Mouse (Mus musculus) liver, adult 2 months (tissue): ENCODE measurements around the gene Aspscr1. TPM values are rescaled to one million over a fixed set of nuclear protein-coding genes. Genes with fewer than 3 reads are reported as not detected.

Experiments used
- DNase-seq: peaks from one replicate; pipeline ENCODE4 v3.0.0-alpha.2; 2011; ENCODE audit warnings: low read depth, low spot score; ENCODE audit errors: extremely low read depth
- H3K27ac ChIP-seq: fragments of 200-500 bp; replicated peaks from 2 replicates; pipeline ENCODE4 v1.5.1; 2012; ENCODE audit warnings: low read depth, mild to moderate bottlenecking, control low read depth, inconsistent platforms, low read length; ENCODE audit not compliant: insufficient read depth
- H3K27me3 ChIP-seq: fragments of 200-500 bp; 2 replicates; pipeline ENCODE4 v1.6.1; 2012; ENCODE audit warnings: mild to moderate bottlenecking, moderate library complexity, low read length, inconsistent platforms; ENCODE audit not compliant: control insufficient read depth, insufficient read depth
- H3K36me3 ChIP-seq: fragments of 200-500 bp; 2 replicates; pipeline ENCODE4 v1.6.1; 2012; ENCODE audit warnings: low read length, inconsistent platforms; ENCODE audit not compliant: control insufficient read depth, insufficient read depth
- H3K4me1 ChIP-seq: fragments of 200-500 bp; 2 replicates; pipeline ENCODE4 v1.6.1; 2011; ENCODE audit warnings: low read length; ENCODE audit not compliant: control insufficient read depth, insufficient read depth
- H3K4me3 ChIP-seq: fragments of 200-500 bp; 2 replicates; pipeline ENCODE4 v1.5.1; 2011; ENCODE audit warnings: low read depth, mild to moderate bottlenecking, control low read depth, low read length, moderate library complexity; ENCODE audit not compliant: insufficient read depth
- H3K79me2 ChIP-seq: fragments of 200-500 bp; 2 replicates; pipeline ENCODE4 v1.6.1; 2012; ENCODE audit warnings: inconsistent platforms, mild to moderate bottlenecking, low read length, moderate library complexity; ENCODE audit not compliant: control insufficient read depth, insufficient read depth
- H3K9ac ChIP-seq: fragments of 200-500 bp; 2 replicates; pipeline ENCODE4 v1.6.1; 2012; ENCODE audit warnings: low read depth, mild to moderate bottlenecking, control low read depth, inconsistent platforms, low read length
- CTCF ChIP-seq: fragments of 200-500 bp; IDR thresholded peaks from 2 replicates; pipeline ENCODE4 v1.5.1; 2011; ENCODE audit warnings: low read depth, low read length, control low read depth
- POLR2A ChIP-seq: fragments of 200-500 bp; IDR thresholded peaks from 2 replicates; pipeline ENCODE4 v1.6.1; 2011; ENCODE audit warnings: low read length, control low read depth; ENCODE audit not compliant: insufficient read depth; ENCODE audit errors: extremely low read depth
- WGBS: fragments of 180-500 bp; shearing (Covaris S2); methylation state at CpG from one replicate; pipeline ENCODE4 v1.1.7; 2018; 5-methylcytosine and 5-hydroxymethylcytosine counted together
- polyA plus RNA-seq: library from polyadenylated mRNA; depleted of rRNA; stranded (reverse); fragments of >200 nt; gene quantifications from 2 replicates; pipeline ENCODE4 v1.2.3, GENCODE M21; 2012
- total RNA-seq: library from RNA; depleted of rRNA; stranded (reverse); fragments of >200 nt; gene quantifications from 2 replicates; pipeline ENCODE4 v1.2.3, GENCODE M21; 2014

Aspscr1 gene
- total and polyA plus RNA-seq, 2 experiments = 49.3 to 142 TPM

DNA sequence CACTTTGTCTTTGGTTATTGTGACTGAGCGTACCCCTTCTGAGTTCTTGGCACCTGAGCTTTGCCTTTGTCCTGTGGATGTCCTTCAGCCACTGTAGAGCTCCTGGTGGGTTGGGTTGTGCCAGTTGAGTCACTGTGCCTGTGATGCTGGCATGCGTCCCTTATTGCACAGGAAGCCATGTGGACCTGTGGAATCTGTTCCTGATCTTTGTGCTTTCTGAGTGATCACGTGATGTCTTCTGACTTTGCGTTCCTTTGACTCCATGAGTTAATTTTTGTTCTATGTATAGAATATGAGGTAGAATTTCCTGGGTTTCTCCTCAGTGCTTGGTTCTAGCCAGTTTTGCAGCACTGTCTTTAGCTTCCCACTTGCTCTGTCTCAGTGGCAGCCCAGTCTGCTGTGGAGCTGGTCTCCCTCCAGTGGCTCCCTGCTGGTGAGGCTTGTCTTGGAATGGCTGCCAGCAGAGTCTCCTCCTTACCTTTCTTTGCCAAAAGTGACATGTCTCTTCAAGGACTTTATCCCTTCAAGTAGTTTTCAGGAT lies 19.8 kb downstream of the Aspscr1 start:
- TF ChIP-seq POLR2A (no peak), CTCF (peak; percentile 28)
- H3K4me1 ChIP-seq = peaks cover 41% of the 10 kb centered on the region
- H3K27ac ChIP-seq = peak overlapping the region; percentile 87
- peaks cover 9% of the 10 kb centered on the region; the same call in 1 of the 2 replicates for H3K36me3 ChIP-seq
- 31% methylated on average over 4 of the region's 4 CpGs for WGBS
- H3K27me3 ChIP-seq = no peaks in the 10 kb centered on the region
- 0 out of 2 replicates have a peak overlapping the region, but pooled peaks have one; percentile 25 for H3K9ac ChIP-seq
- H3K4me3 ChIP-seq = no peak overlapping the region
- peak; percentile 91 for DNase-seq
- H3K79me2 ChIP-seq = peaks cover 25% of the 10 kb centered on the region; the same call in 1 of the 2 replicates

DNA sequence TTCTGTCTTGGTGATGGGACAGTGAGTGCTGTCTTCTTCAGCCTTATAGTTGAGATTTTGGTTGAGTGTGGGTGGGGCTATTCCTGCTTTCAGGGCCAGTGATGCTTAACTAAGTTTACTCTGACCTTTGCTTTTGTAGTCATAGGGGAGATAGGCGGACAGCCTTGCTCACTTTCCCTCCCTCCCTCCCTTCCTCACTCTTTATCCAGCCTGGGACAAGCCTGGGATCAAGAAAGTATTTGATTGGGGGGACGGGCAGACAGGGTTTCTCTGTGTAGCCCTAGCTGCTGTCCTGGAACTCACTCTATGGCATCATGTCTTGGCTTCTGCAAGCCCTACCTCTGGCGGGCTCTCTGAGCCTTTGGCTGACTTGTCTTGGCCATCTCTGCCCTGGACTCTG lies 20.7 kb downstream of the Aspscr1 start:
- H3K27ac ChIP-seq = peak overlapping the region; percentile 68
- H3K4me1 ChIP-seq = peaks cover 38% of the 10 kb centered on the region
- H3K36me3 ChIP-seq = peaks cover 9% of the 10 kb centered on the region; the same call in 1 of the 2 replicates
- DNase-seq = no peak
- no peaks in the 10 kb centered on the region for H3K27me3 ChIP-seq
- H3K79me2 ChIP-seq = peaks cover 16% of the 10 kb centered on the region; the same call in 1 of the 2 replicates
- 64% methylated on average over 3 of the region's 3 CpGs for WGBS
- no peak overlapping the region for H3K9ac ChIP-seq
- no peak overlapping the region for H3K4me3 ChIP-seq
- TF ChIP-seq CTCF (no peak), POLR2A (no peak)

DNA sequence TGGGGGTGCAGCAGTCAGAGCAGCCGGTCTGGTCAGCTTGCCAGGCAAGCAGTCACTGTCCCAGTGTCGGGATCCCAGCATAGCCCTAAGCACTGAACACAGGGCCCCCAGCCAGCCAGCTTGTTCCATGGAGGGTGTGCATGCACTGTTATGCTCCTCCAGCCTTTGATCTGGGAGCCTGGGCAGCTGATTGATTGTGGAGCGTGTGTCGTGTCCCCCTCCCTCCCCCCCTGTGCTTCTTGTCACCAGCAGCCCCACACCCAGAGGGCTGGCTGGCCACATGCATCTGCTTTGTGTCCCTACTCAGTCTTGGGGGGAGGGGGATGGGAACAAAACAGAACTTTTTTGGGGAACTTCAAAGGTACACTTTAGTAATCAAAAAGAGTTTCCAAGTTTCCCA lies 22.4 kb downstream of the Aspscr1 start:
- H3K36me3 ChIP-seq = 0 out of 2 replicates have a peak, but pooled peaks cover under 1% of the 10 kb centered on the region
- no peak for DNase-seq
- H3K9ac ChIP-seq = no peak overlapping the region
- WGBS = 18% methylated on average over 4 of the region's 4 CpGs
- H3K4me1 ChIP-seq = peaks cover 38% of the 10 kb centered on the region
- no peak overlapping the region for H3K4me3 ChIP-seq
- no peak for TF ChIP-seq CTCF
- TF ChIP-seq POLR2A = no peak
- H3K79me2 ChIP-seq = peaks cover 10% of the 10 kb centered on the region; the same call in 1 of the 2 replicates
- H3K27me3 ChIP-seq = no peaks in the 10 kb centered on the region
- peak overlapping the region; percentile 68 for H3K27ac ChIP-seq

DNA sequence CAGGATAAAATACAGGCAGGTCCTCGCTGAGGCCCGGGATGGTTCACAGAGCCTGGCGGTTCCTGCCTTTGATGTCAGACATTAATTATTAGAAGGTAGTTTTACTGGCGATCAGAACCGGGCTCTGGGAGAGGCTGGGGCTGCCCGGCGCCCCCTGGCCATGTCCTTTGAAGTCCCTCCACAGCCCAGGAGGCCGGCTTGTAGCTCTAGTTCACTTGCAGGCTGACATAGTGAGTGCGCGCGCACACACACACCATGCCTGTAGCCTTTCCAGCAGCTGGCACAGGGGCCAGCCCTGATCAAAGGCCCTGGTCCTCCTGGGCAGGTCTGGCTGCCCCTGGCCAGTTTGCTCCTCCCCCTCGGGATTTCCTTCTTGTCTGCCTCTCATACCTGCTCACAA lies 22.9 kb downstream of the Aspscr1 start:
- peak overlapping the region; percentile 14; the same call in 1 of the 2 replicates for H3K9ac ChIP-seq
- 43% methylated on average over 12 of the region's 12 CpGs for WGBS

DNA sequence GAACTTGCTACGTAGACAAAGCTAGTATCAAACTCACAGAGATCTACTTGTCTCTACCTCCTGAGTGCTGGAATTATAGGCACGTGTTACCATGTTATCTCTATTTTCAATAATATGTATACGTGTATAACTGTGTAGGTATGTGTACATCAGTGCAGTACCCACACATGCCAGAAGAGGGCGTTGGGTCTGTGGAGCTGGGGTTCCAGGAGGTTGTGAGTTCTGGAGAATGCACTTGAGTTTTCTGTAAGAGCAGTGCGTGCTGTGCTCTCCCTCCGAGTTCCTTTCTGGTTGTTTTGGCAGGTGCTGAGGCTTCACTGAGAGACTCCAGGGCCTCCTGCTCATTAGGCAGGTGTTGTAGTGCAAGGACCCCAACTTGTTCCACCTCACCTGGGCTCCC lies 23.8 kb downstream of the Aspscr1 start:
- H3K9ac ChIP-seq = no peak overlapping the region
- H3K36me3 ChIP-seq = no peaks in the 10 kb centered on the region; the same call in 1 of the 2 replicates
- peaks cover 4% of the 10 kb centered on the region; the same call in 1 of the 2 replicates for H3K79me2 ChIP-seq
- H3K4me1 ChIP-seq = peaks cover 36% of the 10 kb centered on the region
- H3K27ac ChIP-seq = no peak overlapping the region
- H3K27me3 ChIP-seq = no peaks in the 10 kb centered on the region
- 90% methylated on average over 6 of the region's 6 CpGs for WGBS
- no peak overlapping the region for H3K4me3 ChIP-seq
- no peak for TF ChIP-seq POLR2A
- peak; percentile 30; the same call in 1 of the 2 replicates for TF ChIP-seq CTCF
- no peak for DNase-seq

More for the DNA sequence above, 22.9 kb downstream of the Aspscr1 start:
- Histone ChIP-seq H3K4me3 (no peak overlapping the region), H3K27me3 (no peaks in the 10 kb centered on the region), H3K4me1 (peaks cover 38% of the 10 kb centered on the region), H3K79me2 (peaks cover 7% of the 10 kb centered on the region; the same call in 1 of the 2 replicates), H3K36me3 (no peaks in the 10 kb centered on the region), H3K27ac (peak overlapping the region; percentile 74)
- peak; percentile 84 for DNase-seq
- no peak for TF ChIP-seq POLR2A
- TF ChIP-seq CTCF = no peak

DNA sequence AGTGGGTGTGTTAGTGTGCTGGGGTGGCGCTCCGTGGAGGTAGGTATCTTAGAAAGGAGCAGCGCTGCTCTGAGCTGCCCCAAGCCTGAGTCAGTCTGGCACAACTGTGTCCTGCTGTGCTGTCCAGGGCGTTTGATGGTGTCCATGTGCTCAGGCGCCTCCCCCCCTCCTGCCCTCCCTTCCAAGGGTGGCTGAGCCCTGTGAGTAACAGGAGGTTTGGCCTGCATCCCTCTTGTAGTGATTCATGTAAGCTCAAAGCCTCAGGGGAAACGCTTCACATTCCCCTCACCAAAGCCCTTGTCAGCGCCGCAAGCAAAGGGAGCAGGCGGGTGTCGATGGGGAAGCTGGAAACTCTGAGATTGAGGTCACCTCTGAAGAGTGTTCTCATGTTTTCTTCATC lies 25.0 kb downstream of the Aspscr1 start:
- no peak overlapping the region for H3K27ac ChIP-seq
- H3K36me3 ChIP-seq = peaks cover 3% of the 10 kb centered on the region; the same call in 1 of the 2 replicates
- DNase-seq = no peak
- H3K4me3 ChIP-seq = no peak overlapping the region
- no peak overlapping the region for H3K9ac ChIP-seq
- no peak for TF ChIP-seq POLR2A
- TF ChIP-seq CTCF = no peak
- peaks cover 25% of the 10 kb centered on the region for H3K4me1 ChIP-seq
- no peaks in the 10 kb centered on the region for H3K27me3 ChIP-seq
- 87% methylated on average over 10 of the region's 10 CpGs for WGBS
- H3K79me2 ChIP-seq = peaks cover 3% of the 10 kb centered on the region; the same call in 1 of the 2 replicates
